Mouse (Mus musculus): Measurements from ENCODE around the gene Olfr472. TPM values are rescaled to one million over a fixed set of nuclear protein-coding genes. Genes with fewer than 3 reads are reported as not detected.
"Not testable (repeated sequence)": the region's sequence is repeated elsewhere in the genome, so short reads cannot be mapped to it uniquely, and the experiment has no call there.

Gene Olfr472
- polyA plus RNA-seq (2015; fragmentation: Nextera tagmentation; extraction: Ambion mirVana) = 0.04 TPM in 1 of 2 replicates, not detected in the other

GRCm38 (mm10) chr7:107897602-107898001 lies at the start of gene Olfr472:
Gene Olfr472 (plus strand): TSS chr7:107897902.
- H3K4me1 ChIP-seq = no peaks in the 10 kb centered on the region
- H3K27me3 ChIP-seq = no peaks in the 10 kb centered on the region
- no peak within 1 kb of the TSS for H3K4me3 ChIP-seq (replicated peaks)
- H3K9me3 ChIP-seq (replicated peaks) = no peaks in the 10 kb centered on the region
- ATAC-seq (replicated peaks; ENCODE audit: low FRiP score) = no peak
- H3K4me2 ChIP-seq = no peak within 1 kb of the TSS
- H3K27ac ChIP-seq = no peak within 1 kb of the TSS
- no peak within 1 kb of the TSS for H3K9ac ChIP-seq
- no peaks in the 10 kb centered on the region for H3K36me3 ChIP-seq

GRCm38 (mm10) chr7:107930146-107930545 lies 32.4 kb downstream of the Olfr472 start, which contains the start of gene Olfr473:
Gene Olfr473 (plus strand): TSS chr7:107930446.
- WGBS = 97% methylated on average over 1 of the region's 1 CpGs
- Histone ChIP-seq H3K9me3 (replicated peaks) (no peaks in the 10 kb centered on the region), H3K27me3 (no peaks in the 10 kb centered on the region), H3K4me3 (replicated peaks) (no peak within 1 kb of the TSS), H3K36me3 (no peaks in the 10 kb centered on the region), H3K9ac (no peak within 1 kb of the TSS), H3K4me2 (no peak within 1 kb of the TSS), H3K4me1 (no peaks in the 10 kb centered on the region), H3K27ac (no peak within 1 kb of the TSS)
- no peak for ATAC-seq (replicated peaks; ENCODE audit: low FRiP score)

GRCm38 (mm10) chr7:107952539-107952938 lies 54.8 kb downstream of the Olfr472 start:
- not testable (repeated sequence) for H3K4me3 ChIP-seq (replicated peaks); H3K36me3 ChIP-seq; H3K9me3 ChIP-seq (replicated peaks); H3K4me1 ChIP-seq; H3K27ac ChIP-seq; H3K9ac ChIP-seq; H3K4me2 ChIP-seq; H3K27me3 ChIP-seq; ATAC-seq (replicated peaks; ENCODE audit: low FRiP score)
- WGBS = 96% methylated on average over 12 of the region's 12 CpGs

- no peak within 1 kb of the TSS for H3K4me3 ChIP-seq (replicated peaks)
- H3K4me2 ChIP-seq = no peak within 1 kb of the TSS
- H3K9me3 ChIP-seq (replicated peaks) = no peaks in the 10 kb centered on the region
- H3K27ac ChIP-seq = no peak within 1 kb of the TSS
- no peak for ATAC-seq (replicated peaks; ENCODE audit: low FRiP score)
- H3K4me1 ChIP-seq = no peaks in the 10 kb centered on the region
- H3K9ac ChIP-seq = no peak within 1 kb of the TSS
- no peaks in the 10 kb centered on the region for H3K27me3 ChIP-seq
- 93% methylated on average over 1 of the region's 1 CpGs for WGBS
- no peaks in the 10 kb centered on the region for H3K36me3 ChIP-seq
Measured at GRCm38 (mm10) chr7:107954343-107954742, 56.6 kb downstream of the Olfr472 start, which contains the start of gene Olfr474. Gene Olfr474 (plus strand): TSS chr7:107954643.

Other genes starting within 250 kb of the Olfr472 start
- gene Cyb5r2, start 139.9 kb upstream of the Olfr472 start, polyA plus RNA-seq (2015; fragmentation: Nextera tagmentation; extraction: Ambion mirVana) = 0.28 TPM in 1 of 2 replicates, not detected in the other
- gene Ovch2, start 96.7 kb upstream of the Olfr472 start, polyA plus RNA-seq (2015; fragmentation: Nextera tagmentation; extraction: Ambion mirVana) = not detected in 2 replicates
- gene Olfr467, start 85.6 kb upstream of the Olfr472 start, polyA plus RNA-seq (2015; fragmentation: Nextera tagmentation; extraction: Ambion mirVana) = not detected in 2 replicates
- not detected in 2 replicates for gene Olfr469, start 72.4 kb upstream of the Olfr472 start, polyA plus RNA-seq (2015; fragmentation: Nextera tagmentation; extraction: Ambion mirVana)
- not detected in 2 replicates for gene Olfr470, start 50.4 kb upstream of the Olfr472 start, polyA plus RNA-seq (2015; fragmentation: Nextera tagmentation; extraction: Ambion mirVana)
- not detected in 2 replicates for gene Olfr473, start 32.5 kb downstream of the Olfr472 start, polyA plus RNA-seq (2015; fragmentation: Nextera tagmentation; extraction: Ambion mirVana)
- gene Olfr474, start 56.7 kb downstream of the Olfr472 start, polyA plus RNA-seq (2015; fragmentation: Nextera tagmentation; extraction: Ambion mirVana) = not detected in 2 replicates
- gene Olfr476, start 66.9 kb downstream of the Olfr472 start, polyA plus RNA-seq (2015; fragmentation: Nextera tagmentation; extraction: Ambion mirVana) = not detected in 2 replicates
- not detected in 2 replicates for gene Olfr477, start 88.8 kb downstream of the Olfr472 start, polyA plus RNA-seq (2015; fragmentation: Nextera tagmentation; extraction: Ambion mirVana)
- gene Olfr478, start 136.1 kb downstream of the Olfr472 start, polyA plus RNA-seq (2015; fragmentation: Nextera tagmentation; extraction: Ambion mirVana) = not detected in 2 replicates
- not detected in 2 replicates for gene Olfr479, start 152.8 kb downstream of the Olfr472 start, polyA plus RNA-seq (2015; fragmentation: Nextera tagmentation; extraction: Ambion mirVana)
- gene Olfr480, start 169.4 kb downstream of the Olfr472 start, polyA plus RNA-seq (2015; fragmentation: Nextera tagmentation; extraction: Ambion mirVana) = not detected in 2 replicates
- gene Olfr481, start 182.0 kb downstream of the Olfr472 start, polyA plus RNA-seq (2015; fragmentation: Nextera tagmentation; extraction: Ambion mirVana) = not detected in 2 replicates
- 0.06 TPM in 1 of 2 replicates, not detected in the other for gene Olfr482, start 199.7 kb downstream of the Olfr472 start, polyA plus RNA-seq (2015; fragmentation: Nextera tagmentation; extraction: Ambion mirVana)
- not detected in 2 replicates for gene Olfr483, start 202.9 kb downstream of the Olfr472 start, polyA plus RNA-seq (2015; fragmentation: Nextera tagmentation; extraction: Ambion mirVana)
- not detected in 2 replicates for gene Olfr484, start 229.5 kb downstream of the Olfr472 start, polyA plus RNA-seq (2015; fragmentation: Nextera tagmentation; extraction: Ambion mirVana)

All from kidney, embryonic 15.5 days (tissue).